Mouse (Mus musculus) cerebellum, adult (tissue): Measurements from ENCODE around the gene Bbs9.
A peak's percentile ranks its signal among the peaks of the same experiment; 100 is the strongest.

Experiments
- ATAC-seq: cut with Nextera tagmentation; 2 replicates; pipeline ENCODE4 v1.9.2; 2017; ENCODE audit warnings: mild to moderate bottlenecking, moderate library complexity, mixed read lengths; ENCODE audit not compliant: insufficient number of reproducible peaks, low FRiP score, low TSS enrichment

Bbs9 gene

DNA sequence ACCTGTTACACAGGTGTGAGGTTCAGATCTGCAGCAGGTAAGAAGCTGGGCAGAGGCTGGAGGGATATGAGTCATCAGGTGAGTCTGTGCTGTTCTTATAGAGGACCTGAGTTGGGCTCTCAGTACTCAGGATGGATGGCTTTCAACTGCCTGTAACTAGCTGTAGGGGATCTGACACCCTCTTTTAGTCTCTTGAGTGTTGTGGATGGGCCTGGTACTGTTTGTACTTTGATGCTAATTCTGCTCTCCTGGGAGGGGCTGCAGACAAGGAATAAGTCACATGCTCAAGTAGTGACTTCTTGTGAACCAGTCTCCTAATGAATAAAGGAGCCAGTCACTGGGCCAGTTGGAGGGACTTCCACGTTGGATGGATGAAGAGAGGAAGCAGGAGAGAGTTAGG, 257.1 kb downstream of the Bbs9 start:
- ATAC-seq: no peak

DNA sequence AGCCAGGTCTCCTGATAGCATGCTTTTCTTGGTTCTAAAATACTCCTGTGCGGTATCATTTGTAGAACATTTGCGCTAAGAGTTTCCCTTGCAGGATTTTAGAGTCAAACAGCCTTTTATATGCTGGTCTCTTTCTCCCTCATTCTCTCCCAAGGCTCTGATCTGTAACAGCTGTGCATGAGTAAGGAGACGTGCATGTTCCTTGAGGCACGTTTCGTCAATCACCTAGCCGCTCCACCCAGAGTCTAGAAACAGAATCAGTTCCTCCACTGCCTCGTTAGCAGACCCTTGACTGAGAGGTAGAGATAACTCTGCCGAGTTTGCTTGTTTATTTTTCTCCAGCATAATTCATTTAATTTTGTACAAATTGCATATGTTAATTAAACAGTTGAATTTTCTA, 259.4 kb downstream of the Bbs9 start:
- no peak for ATAC-seq

DNA sequence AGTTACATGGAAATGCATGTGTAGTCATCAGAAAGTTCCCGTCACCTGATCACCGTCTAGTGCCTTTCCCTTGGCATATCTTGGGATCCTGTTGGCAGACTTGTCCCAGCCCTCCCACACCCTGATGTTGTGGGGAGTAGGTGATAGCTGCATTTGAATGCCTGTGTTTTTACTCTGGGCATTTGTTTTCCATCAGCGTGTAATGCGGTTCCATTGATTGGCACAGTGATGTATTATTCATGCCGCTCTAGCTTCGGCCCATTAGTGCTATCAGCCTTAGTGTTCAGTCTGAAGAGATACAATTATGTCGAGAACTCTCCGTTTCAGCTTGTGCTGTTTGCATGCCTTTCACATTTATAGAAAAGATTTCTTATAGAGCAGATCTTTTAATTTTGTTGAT, 259.9 kb downstream of the Bbs9 start:
- no peak for ATAC-seq

DNA sequence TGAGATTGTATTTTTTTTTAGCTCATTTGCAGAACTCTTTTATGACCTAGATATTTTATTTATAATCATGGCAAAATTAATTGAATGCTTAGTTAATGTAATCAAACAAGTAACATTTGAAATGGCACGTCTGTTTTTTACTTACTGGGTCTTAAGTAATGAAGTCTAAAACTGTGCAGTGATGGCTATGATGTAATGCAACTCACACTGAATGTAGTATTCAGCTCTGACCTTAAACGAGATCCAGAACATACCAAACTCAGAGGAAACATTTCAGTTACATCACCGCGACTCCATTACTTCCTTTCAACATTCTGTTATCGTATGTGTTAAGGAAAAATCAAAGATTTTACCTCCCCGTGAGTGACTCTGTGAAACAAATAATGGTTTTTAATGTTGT, 262.4 kb downstream of the Bbs9 start:
- ATAC-seq: no peak

DNA sequence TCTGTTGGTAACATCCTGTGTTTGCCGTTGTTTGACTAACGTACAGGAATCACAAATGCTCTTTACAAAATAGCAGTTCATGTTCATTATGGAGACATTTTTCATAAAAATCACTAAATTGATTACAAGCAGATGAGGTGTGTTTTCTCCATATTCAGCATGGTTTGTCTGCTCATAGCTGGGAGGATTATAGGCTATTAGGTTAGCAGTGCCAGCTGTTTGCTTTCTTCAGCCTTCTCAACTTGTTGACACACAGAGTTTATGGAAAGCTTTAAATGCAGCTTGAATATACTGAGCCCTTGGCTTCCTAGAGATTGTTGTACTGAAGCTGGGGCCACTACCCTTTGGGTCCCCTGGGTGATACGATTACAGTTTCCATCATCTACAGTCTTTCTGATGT, 263.3 kb downstream of the Bbs9 start:
- no peak for ATAC-seq

DNA sequence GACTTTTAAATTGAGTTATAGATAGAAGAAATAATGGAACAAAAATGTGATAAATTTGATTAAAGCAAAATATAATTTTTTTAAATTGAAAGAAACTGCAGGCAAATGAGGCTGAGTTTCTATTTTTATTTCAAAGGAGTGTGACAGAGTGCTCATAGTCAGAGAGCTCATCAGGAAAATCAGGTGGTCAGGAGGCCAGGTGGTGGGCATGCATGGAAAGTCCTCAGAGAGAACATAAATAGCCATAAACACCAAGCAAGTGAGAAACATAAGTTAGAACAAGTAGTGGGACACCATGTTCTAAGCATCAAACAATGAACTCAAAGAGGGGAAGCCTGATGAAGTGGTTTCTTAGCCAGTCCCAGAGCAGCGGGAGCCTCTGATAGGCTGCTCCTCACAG, 266.5 kb downstream of the Bbs9 start:
- ATAC-seq: no peak

DNA sequence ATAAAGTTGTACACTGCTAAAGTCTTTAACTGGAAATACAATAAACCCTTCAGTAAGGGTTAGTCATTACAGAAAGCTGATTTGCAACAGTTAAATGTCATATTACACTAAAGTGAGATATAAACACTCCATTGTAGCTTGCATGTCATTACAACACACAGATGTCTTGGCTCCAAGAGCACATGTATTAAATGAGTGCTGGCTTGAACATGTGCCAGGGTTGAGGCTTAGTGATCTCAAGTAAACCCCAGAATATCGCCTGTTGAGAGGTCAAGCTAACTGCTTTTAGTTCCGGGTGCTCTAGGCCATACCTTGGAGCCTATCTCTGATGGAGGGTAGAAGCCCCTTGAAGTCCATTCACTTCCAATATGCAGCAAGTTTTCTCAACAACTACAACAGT, 273.1 kb downstream of the Bbs9 start:
- no peak for ATAC-seq

DNA sequence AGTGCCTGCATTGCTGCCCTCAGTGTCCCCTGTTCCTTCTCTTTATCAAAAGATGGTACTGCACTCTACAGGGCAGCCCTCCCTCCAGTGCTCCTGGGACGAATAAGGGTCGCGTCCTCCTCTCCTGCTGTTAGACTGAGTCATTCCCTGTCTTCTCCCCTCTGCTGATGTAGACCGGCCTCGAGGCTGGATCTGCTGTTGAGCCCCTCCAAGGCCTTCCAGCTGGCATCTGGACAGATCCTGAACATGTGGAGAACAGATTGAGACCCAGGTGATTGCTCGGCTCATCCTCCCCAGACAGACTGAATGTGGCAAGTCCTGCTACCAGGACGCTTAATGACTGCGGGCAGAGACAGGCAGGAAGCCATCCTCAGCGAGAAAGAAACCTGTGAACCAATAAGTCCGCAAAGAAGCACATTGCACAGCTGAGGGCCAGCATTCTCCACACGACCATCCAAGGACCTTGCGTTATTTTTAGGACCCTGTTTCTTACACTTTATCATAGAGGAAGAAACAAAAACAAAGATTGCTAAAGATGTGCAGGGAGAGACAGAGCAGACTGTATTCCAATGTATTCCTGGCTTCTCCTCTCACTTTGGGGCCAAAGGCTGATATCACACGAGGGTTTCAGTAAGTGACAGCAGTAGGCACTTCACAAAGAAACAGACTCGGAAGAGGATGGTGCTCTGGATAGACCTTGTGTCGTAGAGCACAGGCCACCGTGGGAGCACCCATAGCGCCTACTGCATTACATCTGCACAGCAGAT, 275.4 kb downstream of the Bbs9 start:
- no peak for ATAC-seq

DNA sequence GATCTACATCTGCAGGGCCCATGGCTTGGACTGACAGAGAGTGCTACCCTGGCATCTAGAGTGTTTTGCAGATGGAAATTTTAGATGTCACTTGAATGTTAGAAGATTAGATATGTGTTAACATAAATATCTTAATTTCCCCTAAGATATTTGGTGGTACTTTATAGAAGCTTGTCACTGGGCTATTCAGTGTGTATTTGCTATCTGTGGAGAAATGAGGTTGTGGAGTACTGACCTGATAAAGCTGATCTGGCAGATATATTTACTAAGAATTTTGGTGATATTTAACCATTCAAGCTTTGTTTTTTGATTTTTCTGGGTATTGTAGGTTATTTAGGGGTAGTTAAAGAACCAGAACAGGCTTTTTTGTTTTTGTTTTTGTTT, 276.0 kb downstream of the Bbs9 start:
- ATAC-seq: no peak

DNA sequence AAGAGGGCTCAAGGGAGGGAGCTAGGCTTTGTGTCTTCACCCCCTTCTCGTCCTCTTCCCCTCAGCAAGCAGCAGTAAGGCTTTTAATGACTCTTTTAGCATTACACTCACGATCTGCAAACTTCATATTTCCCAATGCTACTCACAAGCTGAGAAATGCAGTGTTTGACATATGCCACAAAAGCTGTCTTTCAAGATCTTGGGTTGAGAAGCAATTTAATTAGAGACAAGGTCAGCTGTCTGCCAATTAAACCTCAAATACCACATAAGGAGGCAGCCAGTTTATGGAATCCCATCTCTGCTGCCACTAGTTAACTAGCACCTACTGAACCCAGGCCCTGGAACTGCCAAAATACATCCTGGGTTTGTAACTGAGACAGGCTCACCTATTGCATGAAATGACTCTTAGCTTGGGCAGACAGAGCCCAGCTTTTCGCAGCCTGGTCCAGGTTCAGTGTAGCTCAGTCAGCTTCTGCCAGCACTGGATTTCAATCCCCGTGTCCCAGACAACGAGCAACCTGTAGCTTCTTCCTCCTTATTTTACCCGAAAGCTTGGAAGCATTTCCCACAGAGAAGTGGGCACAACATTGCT, 278.7 kb downstream of the Bbs9 start:
- no peak for ATAC-seq

DNA sequence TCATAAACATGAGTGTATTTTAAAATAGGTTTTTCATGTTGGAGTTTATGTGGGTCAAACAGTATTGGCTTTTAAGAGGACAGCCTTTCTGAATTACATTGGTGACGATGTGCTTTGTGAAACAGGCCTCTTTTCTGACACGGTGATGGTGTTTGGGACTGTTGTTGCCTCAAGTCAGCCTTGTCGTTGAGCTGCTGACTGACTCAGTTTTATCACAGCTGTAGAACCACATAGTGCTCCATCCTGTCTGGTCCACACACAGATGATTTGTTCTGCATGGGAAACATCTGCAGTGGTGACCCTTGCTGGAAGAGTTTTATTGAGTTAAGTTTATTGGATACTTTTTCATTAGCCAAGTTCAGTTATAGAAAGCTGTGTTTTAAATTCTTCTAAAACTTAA, 283.0 kb downstream of the Bbs9 start:
- ATAC-seq: no peak

DNA sequence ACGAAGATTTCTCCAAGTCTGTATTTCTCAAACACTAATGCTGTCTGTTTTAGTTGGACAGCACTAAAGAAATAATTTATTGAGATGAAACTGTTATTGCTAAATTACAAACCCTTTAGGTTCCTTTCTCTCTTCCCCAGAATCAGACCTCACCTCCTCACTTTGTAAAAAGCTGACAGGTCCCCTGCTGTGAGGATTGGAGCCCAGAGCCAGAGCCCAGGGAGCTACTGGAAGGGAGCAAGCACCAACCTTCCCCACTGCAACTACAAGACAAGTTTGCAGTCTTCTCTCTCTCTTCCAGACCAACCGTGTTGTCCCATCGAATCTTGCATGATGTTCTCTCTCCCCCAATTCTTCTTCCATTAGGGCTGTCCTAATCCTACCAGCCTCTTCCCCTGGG, 283.7 kb downstream of the Bbs9 start:
- ATAC-seq: no peak

DNA sequence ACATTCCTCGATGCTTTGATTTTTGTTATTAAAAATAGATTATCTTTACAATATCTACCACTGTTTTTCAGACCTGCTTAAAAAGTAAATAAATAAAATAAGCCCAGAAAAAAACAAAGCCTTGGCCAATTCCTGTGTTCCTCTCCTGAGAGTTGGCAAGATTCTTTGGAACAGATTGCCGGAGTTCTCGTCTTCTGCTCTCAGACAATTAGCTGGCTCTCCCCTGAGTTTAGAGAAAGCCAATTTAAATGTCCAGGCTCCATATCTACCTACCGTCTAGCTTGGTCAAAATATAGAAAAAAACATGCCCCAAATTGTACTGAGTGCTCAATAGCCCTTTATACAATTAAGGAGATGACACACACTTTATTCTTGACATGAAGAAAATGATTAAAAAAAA, 284.9 kb downstream of the Bbs9 start:
- ATAC-seq: peak; percentile 74

DNA sequence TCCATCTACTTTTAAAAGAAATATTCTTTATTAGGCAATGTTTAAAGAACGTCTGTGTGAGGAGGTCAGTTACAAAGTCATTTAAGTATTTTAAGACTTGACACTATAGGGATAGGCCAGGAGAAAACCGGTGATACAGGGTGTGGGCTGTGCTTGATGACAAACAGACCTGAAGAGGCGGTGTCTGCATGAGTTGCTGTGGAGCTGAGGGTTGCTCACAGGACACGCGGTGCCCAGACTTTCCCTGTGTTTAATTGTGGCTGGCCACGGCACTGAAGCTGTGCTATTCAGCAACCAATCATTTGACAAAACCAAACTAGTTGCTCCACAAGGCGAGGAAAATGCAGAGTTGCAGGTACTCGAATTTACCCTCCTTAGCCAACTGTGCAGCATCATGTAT, 286.0 kb downstream of the Bbs9 start:
- ATAC-seq: no peak

DNA sequence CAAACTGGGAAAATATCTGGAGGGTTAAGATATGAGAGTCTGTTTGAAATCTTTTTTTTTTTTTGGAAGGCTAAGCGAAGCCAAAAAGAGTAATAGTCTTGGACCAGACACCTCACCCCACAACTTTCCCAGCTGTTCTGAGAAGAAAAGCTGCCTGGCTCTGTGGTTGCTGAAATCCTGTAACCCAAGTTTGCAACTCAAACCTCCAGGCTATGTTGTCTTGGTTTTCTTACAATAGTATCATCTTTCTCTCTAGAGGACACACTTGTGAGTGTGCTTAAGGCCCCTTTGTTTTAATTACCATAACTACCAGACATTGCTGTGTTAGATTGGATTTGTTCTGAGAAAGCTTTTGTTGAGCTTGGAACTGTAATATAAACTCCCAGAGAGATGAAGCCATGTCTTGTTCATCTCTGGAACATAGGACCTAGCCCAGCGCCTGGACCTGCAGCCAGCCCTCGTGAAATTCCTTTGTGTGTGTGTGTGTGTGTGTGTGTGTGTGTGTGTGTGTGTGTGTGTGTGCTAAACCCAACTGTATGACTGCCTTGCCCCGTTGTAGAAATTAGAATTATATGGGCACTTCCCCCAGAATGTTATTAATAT, 290.2 kb downstream of the Bbs9 start:
- no peak for ATAC-seq

DNA sequence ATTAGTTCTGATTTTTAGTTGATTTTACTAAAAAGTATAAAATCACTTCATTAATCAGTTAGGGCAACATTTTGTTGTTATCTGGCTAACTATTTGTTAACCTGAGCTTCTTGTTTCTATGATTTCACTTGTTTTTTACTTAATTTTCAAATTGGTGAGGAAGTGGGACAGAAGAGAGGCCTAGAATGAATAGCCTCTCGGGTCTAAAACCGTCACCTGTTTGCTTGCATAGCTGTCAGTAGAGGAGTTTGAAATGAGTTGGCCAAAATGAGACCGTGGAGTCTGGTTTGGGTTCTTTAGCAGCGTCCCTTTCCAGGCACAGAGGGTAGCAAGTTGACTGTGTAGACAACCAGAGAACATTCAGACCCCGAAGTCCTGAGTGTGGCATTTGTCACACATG, 291.6 kb downstream of the Bbs9 start:
- no peak for ATAC-seq

DNA sequence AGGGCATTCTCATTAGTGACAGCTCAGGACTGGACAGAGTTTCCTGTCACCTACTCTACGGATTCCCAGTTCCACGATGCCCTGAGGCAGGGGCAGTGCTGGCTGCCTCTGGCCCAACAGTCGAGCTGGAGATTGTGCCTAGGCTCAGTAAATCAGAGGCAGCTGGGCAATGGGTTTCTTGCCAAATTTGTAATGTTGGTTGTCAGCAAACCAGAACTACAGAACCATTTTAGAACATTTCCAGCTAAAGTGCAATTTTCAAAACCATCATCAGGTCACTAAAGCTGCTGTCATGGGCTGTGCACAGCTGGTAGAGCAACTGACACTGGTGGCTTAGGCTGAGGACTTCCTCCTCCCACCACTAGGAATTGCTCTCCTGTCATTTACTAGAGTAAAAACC, 292.3 kb downstream of the Bbs9 start:
- ATAC-seq: no peak

DNA sequence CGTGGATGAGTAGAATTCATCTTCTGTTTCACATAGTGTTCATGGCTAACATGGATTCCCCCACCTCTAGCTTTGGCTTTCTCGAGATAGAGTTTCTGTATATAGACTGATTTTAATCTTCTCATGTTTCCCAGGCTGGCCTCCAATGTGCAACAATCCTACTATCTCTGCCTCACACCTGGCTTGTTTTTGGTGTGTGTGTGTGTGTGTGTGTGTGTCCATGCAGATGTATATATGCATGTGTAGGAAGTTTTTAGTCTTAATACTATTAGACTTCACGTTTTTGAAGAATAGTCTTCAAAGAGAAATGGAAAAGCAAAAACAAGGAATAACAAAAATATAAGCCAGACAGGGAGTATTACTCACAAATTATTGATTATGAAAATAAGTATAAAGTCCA, 296.3 kb downstream of the Bbs9 start:
- ATAC-seq: no peak

DNA sequence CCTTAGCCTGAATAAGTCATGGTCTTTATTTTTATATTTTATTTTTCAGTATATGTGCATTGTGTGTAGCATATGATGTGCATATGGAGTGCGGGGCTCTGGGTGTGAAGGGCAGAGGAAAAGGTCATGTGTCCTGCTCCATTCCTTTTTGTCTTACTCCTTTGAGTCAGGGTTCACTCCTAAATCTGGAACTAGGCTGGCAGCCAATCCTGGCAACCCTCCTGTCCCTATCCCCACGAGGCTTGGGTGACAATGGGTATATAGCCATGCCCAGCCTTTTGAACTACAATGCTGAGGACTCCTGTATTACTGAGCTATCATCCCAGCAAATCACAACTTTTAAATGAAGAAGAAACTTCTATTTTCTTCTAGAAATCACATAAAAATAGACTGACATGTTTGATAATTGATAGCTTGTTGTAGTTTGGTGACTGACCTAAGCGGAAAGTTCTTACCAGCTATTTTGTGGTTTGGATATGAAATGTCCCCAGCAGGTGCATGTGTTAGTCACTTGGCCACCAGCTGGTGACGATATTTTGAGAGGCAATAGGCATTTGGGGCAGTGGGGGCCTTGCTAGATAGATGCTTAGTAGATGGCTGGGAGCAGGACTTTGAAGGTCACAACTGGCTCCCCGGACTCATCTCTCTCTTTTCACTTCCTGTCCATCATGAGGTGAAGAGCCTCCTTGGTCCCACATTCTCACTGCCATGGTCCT, 300.9 kb downstream of the Bbs9 start:
- no peak for ATAC-seq

DNA sequence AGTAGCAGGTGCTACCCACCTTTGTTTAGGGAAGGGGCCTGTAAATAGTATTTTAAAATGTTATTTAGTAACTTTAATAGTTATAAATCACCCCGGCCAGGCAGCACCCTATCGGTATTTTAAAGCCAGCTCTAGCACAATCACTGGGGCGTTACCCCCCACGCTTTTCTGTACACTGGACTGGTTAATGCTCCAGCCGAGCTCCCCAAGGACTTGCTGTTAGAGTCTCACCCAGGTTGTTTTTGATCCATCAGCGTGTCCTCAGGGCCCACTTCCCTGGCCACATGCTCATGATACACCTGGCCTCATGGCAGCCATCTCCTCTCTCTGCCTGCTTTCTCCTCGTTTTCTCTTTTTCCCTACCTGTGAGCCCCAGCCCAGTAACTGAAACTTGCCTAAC, 301.9 kb downstream of the Bbs9 start:
- no peak for ATAC-seq

DNA sequence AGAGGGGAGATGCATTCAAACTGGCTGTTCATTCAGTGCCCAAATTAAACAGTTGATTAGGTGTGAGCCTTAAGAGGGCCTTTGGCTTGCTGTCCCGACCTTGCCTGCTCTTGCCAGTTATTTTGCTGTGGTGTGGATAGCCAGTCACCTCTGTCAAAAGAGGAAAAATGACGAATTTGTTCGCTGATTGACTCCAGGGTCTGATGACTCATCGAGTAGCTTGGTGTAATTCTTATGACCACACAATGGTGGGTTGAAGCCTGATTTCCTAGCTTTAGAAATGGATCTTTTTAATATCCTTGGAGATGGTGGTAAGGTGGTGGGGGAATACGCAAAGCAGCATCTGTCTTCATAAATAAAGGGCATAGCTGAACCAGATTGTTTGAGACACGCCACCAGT, 304.1 kb downstream of the Bbs9 start:
- ATAC-seq: no peak
